Mouse (Mus musculus) liver, embryonic 16.5 days (tissue): Measurements from ENCODE around the gene Znfx1. TPM values are rescaled to one million over a fixed set of nuclear protein-coding genes. Genes with fewer than 3 reads are reported as not detected.
A peak's percentile ranks its signal among the peaks of the same experiment; 100 is the strongest.

ENCODE experiments used
- ATAC-seq: fragments of 200-750 bp; cut with Nextera tagmentation; 2 replicates; pipeline ENCODE4 v1.8.0; 2017; ENCODE audit warnings: low read depth, mild to moderate bottlenecking, moderate number of reproducible peaks, moderate library complexity
- H3K27ac ChIP-seq: fragments of 300-500 bp; sonication (generic); 2 replicates; pipeline ENCODE4 v1.5.1; 2014; ENCODE audit warnings: mild to moderate bottlenecking, low read length
- H3K27me3 ChIP-seq: fragments of 300-500 bp; sonication (generic); 2 replicates; pipeline ENCODE4 v1.6.1; 2014; ENCODE audit warnings: low read depth, low read length, mixed read lengths; ENCODE audit not compliant: control insufficient read depth, insufficient read depth
- H3K36me3 ChIP-seq: fragments of 300-500 bp; sonication (generic); 2 replicates; pipeline ENCODE4 v1.6.1; 2014; ENCODE audit warnings: mild to moderate bottlenecking; ENCODE audit not compliant: control insufficient read depth, insufficient read depth
- H3K4me1 ChIP-seq: fragments of 300-500 bp; sonication (generic); 2 replicates; pipeline ENCODE4 v1.6.1; 2014; ENCODE audit warnings: low read depth, low read length, mixed read lengths; ENCODE audit not compliant: control insufficient read depth
- H3K4me2 ChIP-seq: fragments of 300-500 bp; sonication (generic); 2 replicates; pipeline ENCODE4 v1.6.1; 2014; ENCODE audit warnings: low read depth, low read length, mixed read lengths
- H3K4me3 ChIP-seq: fragments of 300-500 bp; sonication (generic); 2 replicates; pipeline ENCODE4 v1.5.1; 2014; ENCODE audit warnings: low read depth, mild to moderate bottlenecking, low read length
- H3K9ac ChIP-seq: fragments of 300-500 bp; sonication (generic); 2 replicates; pipeline ENCODE4 v1.6.1; 2014; ENCODE audit warnings: low read depth, low read length
- H3K9me3 ChIP-seq: fragments of 300-500 bp; sonication (generic); replicated peaks from 2 replicates; pipeline ENCODE4 v1.6.1; 2016; ENCODE audit warnings: low read length; ENCODE audit not compliant: control insufficient read depth
- WGBS: fragments of 180-500 bp; shearing (Covaris S2); extraction: QIAGEN DNeasy Blood & Tissue Kit; methylation state at CpG from one replicate; pipeline ENCODE4 v1.1.7; 2014; ENCODE audit not compliant: insufficient replicate concordance; 5-methylcytosine and 5-hydroxymethylcytosine counted together
- polyA plus RNA-seq: library from polyadenylated mRNA; unstranded; fragments of >200 nt; fragmentation: Nextera tagmentation; extraction: Ambion mirVana; gene quantifications from 2 replicates; pipeline ENCODE4 v1.2.1, GENCODE M21; 2015

Gene Znfx1
- polyA plus RNA-seq, 1 experiment from 2014 or later = 11.8 TPM

- Histone ChIP-seq H3K4me3 (no peak overlapping the region), H3K27ac (no peak overlapping the region), H3K9ac (no peak overlapping the region), H3K4me2 (no peak overlapping the region), H3K36me3 (peaks cover 16% of the 10 kb centered on the region), H3K9me3 (no peaks in the 10 kb centered on the region), H3K27me3 (no peaks in the 10 kb centered on the region), H3K4me1 (peaks cover 22% of the 10 kb centered on the region)
- WGBS = 41% methylated on average over 1 of the region's 1 CpGs
- ATAC-seq = no peak
Measured at GRCm38 (mm10) chr2:167066031-167066430, 3.2 kb upstream of the Znfx1 start.

GRCm38 (mm10) chr2:167064601-167065295 lies 1.9 kb upstream of the Znfx1 start:
- 7% methylated on average over 9 of the region's 9 CpGs for WGBS
- H3K4me1 ChIP-seq = peaks cover 32% of the 10 kb centered on the region
- no peaks in the 10 kb centered on the region for H3K9me3 ChIP-seq
- H3K4me3 ChIP-seq = peak overlapping the region; percentile 83
- H3K9ac ChIP-seq = peak overlapping the region; percentile 89
- peaks cover 16% of the 10 kb centered on the region for H3K36me3 ChIP-seq
- no peaks in the 10 kb centered on the region for H3K27me3 ChIP-seq
- ATAC-seq = no peak
- H3K4me2 ChIP-seq = peak overlapping the region; percentile 79
- H3K27ac ChIP-seq = peak overlapping the region; percentile 90

- Histone ChIP-seq H3K27ac (peak overlapping the region; percentile 90), H3K4me1 (peaks cover 36% of the 10 kb centered on the region), H3K36me3 (peaks cover 16% of the 10 kb centered on the region), H3K4me3 (peak overlapping the region; percentile 83), H3K4me2 (peak overlapping the region; percentile 79), H3K9ac (peak overlapping the region; percentile 89), H3K27me3 (no peaks in the 10 kb centered on the region), H3K9me3 (no peaks in the 10 kb centered on the region)
- ATAC-seq = no peak
- under 1% methylated on average over 7 of the region's 7 CpGs for WGBS
Measured at GRCm38 (mm10) chr2:167063906-167064496, 1.2 kb upstream of the Znfx1 start.

GRCm38 (mm10) chr2:167062497-167062911 lies 311 bp downstream of the Znfx1 start:
- Histone ChIP-seq H3K9ac (peak overlapping the region; percentile 89), H3K36me3 (peaks cover 20% of the 10 kb centered on the region), H3K4me3 (peak overlapping the region; percentile 83), H3K4me1 (peaks cover 36% of the 10 kb centered on the region), H3K4me2 (peak overlapping the region; percentile 79), H3K27ac (peak overlapping the region; percentile 93), H3K9me3 (no peaks in the 10 kb centered on the region), H3K27me3 (no peaks in the 10 kb centered on the region)
- under 1% methylated on average over 39 of the region's 60 CpGs for WGBS
- ATAC-seq = peak; percentile 92

- ATAC-seq = no peak
- Histone ChIP-seq H3K9me3 (no peaks in the 10 kb centered on the region), H3K9ac (peak overlapping the region; percentile 82), H3K4me2 (peak overlapping the region; percentile 79), H3K27ac (peak overlapping the region; percentile 85), H3K4me1 (peaks cover 36% of the 10 kb centered on the region), H3K4me3 (peak overlapping the region; percentile 83), H3K36me3 (peaks cover 27% of the 10 kb centered on the region), H3K27me3 (no peaks in the 10 kb centered on the region)
- 13% methylated on average over 11 of the region's 11 CpGs for WGBS
Measured at GRCm38 (mm10) chr2:167061381-167062034, 1.3 kb downstream of the Znfx1 start.

- ATAC-seq = no peak
- H3K27ac ChIP-seq = peak overlapping the region; percentile 66
- H3K4me1 ChIP-seq = peaks cover 35% of the 10 kb centered on the region
- no peaks in the 10 kb centered on the region for H3K27me3 ChIP-seq
- H3K4me3 ChIP-seq = peak overlapping the region; percentile 83
- peak overlapping the region; percentile 79 for H3K4me2 ChIP-seq
- H3K36me3 ChIP-seq = peaks cover 30% of the 10 kb centered on the region
- no peaks in the 10 kb centered on the region for H3K9me3 ChIP-seq
- peak overlapping the region; percentile 61 for H3K9ac ChIP-seq
Measured at GRCm38 (mm10) chr2:167060761-167061160, 2.1 kb downstream of the Znfx1 start.

- Histone ChIP-seq H3K27me3 (no peaks in the 10 kb centered on the region), H3K4me1 (peaks cover 35% of the 10 kb centered on the region), H3K4me2 (peak overlapping the region; percentile 79), H3K9me3 (no peaks in the 10 kb centered on the region), H3K4me3 (peak overlapping the region; percentile 40), H3K9ac (peak overlapping the region; percentile 61), H3K27ac (peak overlapping the region; percentile 66), H3K36me3 (peaks cover 30% of the 10 kb centered on the region)
- 63% methylated on average over 3 of the region's 3 CpGs for WGBS
- no peak for ATAC-seq
Measured at GRCm38 (mm10) chr2:167060360-167060759, 2.5 kb downstream of the Znfx1 start.

- Histone ChIP-seq H3K4me3 (peak overlapping the region; percentile 40), H3K27ac (peak overlapping the region; percentile 66), H3K36me3 (peaks cover 30% of the 10 kb centered on the region), H3K27me3 (no peaks in the 10 kb centered on the region), H3K4me1 (peaks cover 35% of the 10 kb centered on the region), H3K9me3 (no peaks in the 10 kb centered on the region), H3K9ac (peak overlapping the region; percentile 61), H3K4me2 (peak overlapping the region; percentile 79)
- ATAC-seq = no peak
- 76% methylated on average over 12 of the region's 12 CpGs for WGBS
Measured at GRCm38 (mm10) chr2:167059960-167060359, 2.9 kb downstream of the Znfx1 start.

- Histone ChIP-seq H3K4me2 (peak overlapping the region; percentile 79; the same call in 1 of the 2 replicates), H3K27ac (no peak overlapping the region; the same call in 1 of the 2 replicates), H3K9ac (no peak overlapping the region), H3K36me3 (peaks cover 30% of the 10 kb centered on the region), H3K4me1 (peaks cover 35% of the 10 kb centered on the region), H3K9me3 (no peaks in the 10 kb centered on the region), H3K27me3 (no peaks in the 10 kb centered on the region), H3K4me3 (peak overlapping the region; percentile 1; the same call in 1 of the 2 replicates)
- WGBS = 74% methylated on average over 8 of the region's 8 CpGs
- ATAC-seq = no peak
Measured at GRCm38 (mm10) chr2:167059536-167059935, 3.3 kb downstream of the Znfx1 start.
